Mouse (Mus musculus) heart, postnatal 0 days (tissue): Measurements from ENCODE around the gene Helq.

Source experiments
- CTCF ChIP-seq: IDR thresholded peaks from 2 replicates; pipeline ENCODE4 v1.5.1; 2016; ENCODE audit warnings: antibody characterized with exemption, control low read depth, low read depth
- EP300 ChIP-seq: IDR thresholded peaks from 2 replicates; pipeline ENCODE4 v1.6.1; 2016; ENCODE audit warnings: antibody characterized with exemption, low read depth

GRCm38 (mm10) chr5:100835862-100836538 lies 37.6 kb upstream of the Helq start:
- TF ChIP-seq CTCF, result no peak
- TF ChIP-seq EP300, result no peak
